Mouse (Mus musculus): ENCODE measurements around the gene Pmepa1.

DNA sequence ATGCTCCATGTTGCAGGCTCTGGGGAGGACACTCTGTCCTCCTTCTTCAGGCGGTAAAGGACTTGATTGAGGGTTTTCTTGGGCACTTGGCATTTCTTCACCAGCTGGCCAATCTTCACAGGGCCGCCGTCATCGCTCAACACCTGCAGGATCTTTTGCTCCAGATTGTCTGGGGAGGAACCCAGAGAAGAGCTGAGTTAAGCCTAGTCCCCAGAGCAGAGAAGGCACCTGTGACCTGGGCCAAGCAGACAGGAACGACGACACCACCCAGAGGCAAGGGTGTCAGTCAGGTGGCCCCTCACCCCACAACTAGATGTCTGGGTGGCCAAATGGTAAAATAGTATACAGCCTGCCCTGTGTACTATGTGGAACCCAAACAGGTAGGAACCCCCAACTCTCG lies 59.5 kb downstream of the Pmepa1 start:
- TF ChIP-seq CTCF (IDR thresholded peaks at IDR 0.05; ENCODE audit: low read depth, low read length), result no peak
- TF ChIP-seq POLR2A (IDR thresholded peaks at IDR 0.05; ENCODE audit: insufficient read depth, low read length), result no peak
- no peak for TF ChIP-seq EP300 (IDR thresholded peaks at IDR 0.05; ENCODE audit: insufficient read depth, low read depth, low read length)
